Mouse (Mus musculus) lung, adult 2 months (tissue): Measurements from ENCODE around the gene Dyrk3.

Experiments
- CTCF ChIP-seq: fragments of 200-500 bp; IDR thresholded peaks from 2 replicates; pipeline ENCODE4 v1.5.1; 2011; ENCODE audit warnings: mild to moderate bottlenecking, low read length, control low read depth; ENCODE audit not compliant: insufficient read depth
- POLR2A ChIP-seq: fragments of 200-500 bp; IDR thresholded peaks from 2 replicates; pipeline ENCODE4 v1.6.1; 2011; ENCODE audit warnings: low read depth, mild to moderate bottlenecking, control low read depth, low read length, borderline replicate concordance; ENCODE audit errors: extremely low read depth

DNA sequence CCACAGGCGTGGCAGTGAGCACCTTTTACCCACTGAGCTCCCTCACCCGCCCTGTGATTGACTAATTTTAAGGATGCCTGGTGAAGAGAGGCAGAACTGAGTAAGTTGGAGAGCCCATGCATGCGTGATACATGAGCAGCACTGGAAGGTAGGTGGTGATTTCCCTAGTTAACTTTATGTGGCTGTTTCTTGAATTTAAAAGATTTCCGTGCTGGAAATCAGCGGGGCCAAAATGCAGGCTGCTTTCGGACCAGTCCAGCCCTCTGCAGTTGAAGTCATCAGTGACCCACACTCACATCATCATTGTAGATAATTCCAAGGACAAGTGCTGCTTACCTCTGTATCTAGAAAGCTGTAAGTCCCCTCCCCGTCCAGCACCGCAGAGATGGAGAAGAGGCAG is 37.7 kb upstream of the Dyrk3 start:
- no peak for TF ChIP-seq CTCF
- no peak for TF ChIP-seq POLR2A
